Mouse (Mus musculus): ENCODE data around the gene Tmem104. TPM values are rescaled to one million over a fixed set of nuclear protein-coding genes. Genes with fewer than 3 reads are reported as not detected.

Gene Tmem104
- polyA plus RNA-seq (2015; fragmentation: Nextera tagmentation; extraction: Ambion mirVana), result 12.6 and 13.9 TPM in 2 replicates

GRCm38 (mm10) chr11:115187224-115187639 lies at the start of gene Tmem104:
TSS of gene Tmem104 (plus strand) at chr11:115187487.
- Histone ChIP-seq H3K27me3 (no peaks in the 10 kb centered on the region), H3K9ac (peak within 1 kb of the TSS; percentile 68), H3K4me3 (replicated peaks) (peak within 1 kb of the TSS; percentile 71), H3K36me3 (peaks cover 4% of the 10 kb centered on the region; the same call in 1 of the 2 replicates), H3K9me3 (replicated peaks) (no peaks in the 10 kb centered on the region), H3K27ac (replicated peaks) (peak within 1 kb of the TSS; percentile 82), H3K4me1 (peaks cover 26% of the 10 kb centered on the region), H3K4me2 (replicated peaks) (peak within 1 kb of the TSS; percentile 89)
- peak; percentile 95 for ATAC-seq (ENCODE audit: insufficient number of reproducible peaks, low FRiP score, low TSS enrichment, low read depth)
- WGBS, result under 1% methylated on average over 39 of the region's 39 CpGs

- H3K4me1 ChIP-seq, result no peaks in the 10 kb centered on the region
- 77% methylated on average over 5 of the region's 5 CpGs for WGBS
- H3K27me3 ChIP-seq, result no peaks in the 10 kb centered on the region
- no peak overlapping the region for H3K4me2 ChIP-seq (replicated peaks)
- H3K4me3 ChIP-seq (replicated peaks), result no peak overlapping the region
- no peaks in the 10 kb centered on the region for H3K9me3 ChIP-seq (replicated peaks)
- no peaks in the 10 kb centered on the region for H3K36me3 ChIP-seq
- no peak overlapping the region for H3K9ac ChIP-seq
- no peak overlapping the region for H3K27ac ChIP-seq (replicated peaks)
- no peak for ATAC-seq (ENCODE audit: insufficient number of reproducible peaks, low FRiP score, low TSS enrichment, low read depth)
Observed at GRCm38 (mm10) chr11:115138597-115139262, 48.6 kb upstream of the Tmem104 start.

GRCm38 (mm10) chr11:115141970-115142369 lies 45.3 kb upstream of the Tmem104 start:
- Histone ChIP-seq H3K27me3 (no peaks in the 10 kb centered on the region; the same call in 1 of the 2 replicates), H3K9me3 (replicated peaks) (no peaks in the 10 kb centered on the region), H3K4me3 (replicated peaks) (no peak overlapping the region), H3K4me1 (no peaks in the 10 kb centered on the region), H3K36me3 (no peaks in the 10 kb centered on the region), H3K27ac (replicated peaks) (no peak overlapping the region), H3K4me2 (replicated peaks) (no peak overlapping the region), H3K9ac (no peak overlapping the region)
- ATAC-seq (ENCODE audit: insufficient number of reproducible peaks, low FRiP score, low TSS enrichment, low read depth), result no peak
- WGBS, result 79% methylated on average over 2 of the region's 2 CpGs

GRCm38 (mm10) chr11:115147813-115148212 lies 39.5 kb upstream of the Tmem104 start:
- H3K4me3 ChIP-seq (replicated peaks), result no peak overlapping the region
- H3K27me3 ChIP-seq, result peaks cover 7% of the 10 kb centered on the region; the same call in 1 of the 2 replicates
- ATAC-seq (ENCODE audit: insufficient number of reproducible peaks, low FRiP score, low TSS enrichment, low read depth), result no peak
- H3K36me3 ChIP-seq, result no peaks in the 10 kb centered on the region
- no peaks in the 10 kb centered on the region for H3K9me3 ChIP-seq (replicated peaks)
- no peak overlapping the region for H3K27ac ChIP-seq (replicated peaks)
- WGBS, result 76% methylated on average over 4 of the region's 4 CpGs
- H3K9ac ChIP-seq, result no peak overlapping the region
- no peak overlapping the region for H3K4me2 ChIP-seq (replicated peaks)
- peaks cover 11% of the 10 kb centered on the region; the same call in 1 of the 2 replicates for H3K4me1 ChIP-seq

- Histone ChIP-seq H3K9me3 (replicated peaks) (no peaks in the 10 kb centered on the region), H3K27ac (replicated peaks) (no peak overlapping the region), H3K4me3 (replicated peaks) (no peak overlapping the region), H3K4me2 (replicated peaks) (no peak overlapping the region), H3K9ac (no peak overlapping the region), H3K27me3 (peaks cover 37% of the 10 kb centered on the region), H3K36me3 (no peaks in the 10 kb centered on the region), H3K4me1 (peaks cover 18% of the 10 kb centered on the region; the same call in 1 of the 2 replicates)
- ATAC-seq (ENCODE audit: insufficient number of reproducible peaks, low FRiP score, low TSS enrichment, low read depth), result no peak
- 56% methylated on average over 6 of the region's 6 CpGs for WGBS
Observed at GRCm38 (mm10) chr11:115150741-115151254, 36.5 kb upstream of the Tmem104 start.

GRCm38 (mm10) chr11:115151755-115152429 lies 35.4 kb upstream of the Tmem104 start:
- Histone ChIP-seq H3K9me3 (replicated peaks) (no peaks in the 10 kb centered on the region), H3K4me3 (replicated peaks) (peak overlapping the region; percentile 29), H3K9ac (no peak overlapping the region; the same call in 1 of the 2 replicates), H3K4me2 (replicated peaks) (peak overlapping the region; percentile 44), H3K4me1 (peaks cover 18% of the 10 kb centered on the region; the same call in 1 of the 2 replicates), H3K36me3 (no peaks in the 10 kb centered on the region), H3K27me3 (peaks cover 40% of the 10 kb centered on the region), H3K27ac (replicated peaks) (no peak overlapping the region)
- no peak for ATAC-seq (ENCODE audit: insufficient number of reproducible peaks, low FRiP score, low TSS enrichment, low read depth)
- WGBS, result 5% methylated on average over 15 of the region's 15 CpGs

- H3K4me3 ChIP-seq (replicated peaks), result no peak overlapping the region
- no peaks in the 10 kb centered on the region for H3K36me3 ChIP-seq
- ATAC-seq (ENCODE audit: insufficient number of reproducible peaks, low FRiP score, low TSS enrichment, low read depth), result no peak
- no peak overlapping the region for H3K27ac ChIP-seq (replicated peaks)
- H3K9ac ChIP-seq, result no peak overlapping the region
- peaks cover 40% of the 10 kb centered on the region for H3K27me3 ChIP-seq
- no peaks in the 10 kb centered on the region for H3K9me3 ChIP-seq (replicated peaks)
- H3K4me1 ChIP-seq, result peaks cover 20% of the 10 kb centered on the region; the same call in 1 of the 2 replicates
- no peak overlapping the region for H3K4me2 ChIP-seq (replicated peaks)
- WGBS, result 80% methylated on average over 9 of the region's 9 CpGs
Observed at GRCm38 (mm10) chr11:115153088-115153487, 34.2 kb upstream of the Tmem104 start.

GRCm38 (mm10) chr11:115153699-115154292 lies 33.5 kb upstream of the Tmem104 start:
- Histone ChIP-seq H3K27me3 (peaks cover 40% of the 10 kb centered on the region), H3K27ac (replicated peaks) (no peak overlapping the region), H3K9me3 (replicated peaks) (no peaks in the 10 kb centered on the region), H3K4me1 (peaks cover 23% of the 10 kb centered on the region; the same call in 1 of the 2 replicates), H3K9ac (no peak overlapping the region), H3K4me3 (replicated peaks) (peak overlapping the region; percentile 31), H3K4me2 (replicated peaks) (peak overlapping the region; percentile 49), H3K36me3 (no peaks in the 10 kb centered on the region)
- peak; percentile 63 for ATAC-seq (ENCODE audit: insufficient number of reproducible peaks, low FRiP score, low TSS enrichment, low read depth)
- WGBS, result under 1% methylated on average over 35 of the region's 35 CpGs

- Histone ChIP-seq H3K9me3 (replicated peaks) (no peaks in the 10 kb centered on the region), H3K27ac (replicated peaks) (no peak overlapping the region), H3K4me3 (replicated peaks) (no peak overlapping the region), H3K36me3 (no peaks in the 10 kb centered on the region), H3K4me1 (peaks cover 23% of the 10 kb centered on the region; the same call in 1 of the 2 replicates), H3K4me2 (replicated peaks) (no peak overlapping the region), H3K9ac (no peak overlapping the region), H3K27me3 (peaks cover 40% of the 10 kb centered on the region)
- 12% methylated on average over 5 of the region's 5 CpGs for WGBS
- ATAC-seq (ENCODE audit: insufficient number of reproducible peaks, low FRiP score, low TSS enrichment, low read depth), result no peak
Observed at GRCm38 (mm10) chr11:115155053-115155634, 32.1 kb upstream of the Tmem104 start.

GRCm38 (mm10) chr11:115157933-115158719 lies 29.2 kb upstream of the Tmem104 start:
- Histone ChIP-seq H3K27ac (replicated peaks) (no peak overlapping the region), H3K4me1 (peaks cover 22% of the 10 kb centered on the region), H3K9me3 (replicated peaks) (no peaks in the 10 kb centered on the region), H3K4me2 (replicated peaks) (no peak overlapping the region), H3K4me3 (replicated peaks) (no peak overlapping the region), H3K9ac (no peak overlapping the region), H3K36me3 (no peaks in the 10 kb centered on the region), H3K27me3 (peaks cover 39% of the 10 kb centered on the region)
- no peak for ATAC-seq (ENCODE audit: insufficient number of reproducible peaks, low FRiP score, low TSS enrichment, low read depth)
- 22% methylated on average over 12 of the region's 12 CpGs for WGBS

Data from embryonic facial prominence, embryonic 15.5 days (tissue).